Mouse (Mus musculus): ENCODE measurements around the gene Tmem102. TPM values are rescaled to one million over a fixed set of nuclear protein-coding genes. Genes with fewer than 3 reads are reported as not detected.

The Tmem102 gene
- polyA plus RNA-seq, 1 experiment from 2014 or later, result 0.65 TPM

- H3K4me1 ChIP-seq (replicated peaks; ENCODE audit: control insufficient read depth, insufficient read depth, low read length), result peaks cover 30% of the 10 kb centered on the region
- H3K4me2 ChIP-seq (ENCODE audit: low read depth, low read length, severe bottlenecking), result peak overlapping the region; percentile 92
- H3K9ac ChIP-seq (ENCODE audit: low read length), result peak overlapping the region; percentile 65
- H3K36me3 ChIP-seq (ENCODE audit: control insufficient read depth, insufficient read depth, low read length), result no peaks in the 10 kb centered on the region
- H3K27ac ChIP-seq (ENCODE audit: low read depth, low read length), result no peak overlapping the region
- DNase-seq (ENCODE audit: low spot score), result peak; percentile 70
- H3K4me3 ChIP-seq (ENCODE audit: low read depth, low read length), result peak overlapping the region; percentile 73
- no peaks in the 10 kb centered on the region; the same call in 1 of the 2 replicates for H3K27me3 ChIP-seq (ENCODE audit: control insufficient read depth, insufficient read depth, low read length)
- no peak for ATAC-seq (replicated peaks; ENCODE audit: low FRiP score)
- no peaks in the 10 kb centered on the region for H3K9me3 ChIP-seq (ENCODE audit: control insufficient read depth, low read length)
- WGBS, result 6% methylated on average over 47 of the region's 48 CpGs
Measured at GRCm38 (mm10) chr11:69834001-69834549, 28.7 kb upstream of the Tmem102 start.

- 64% methylated on average over 8 of the region's 8 CpGs for WGBS
- H3K4me3 ChIP-seq (ENCODE audit: low read depth, low read length), result peak overlapping the region; percentile 73
- H3K9me3 ChIP-seq (ENCODE audit: control insufficient read depth, low read length), result no peaks in the 10 kb centered on the region
- H3K9ac ChIP-seq (ENCODE audit: low read length), result peak overlapping the region; percentile 65
- peak overlapping the region; percentile 92; the same call in 1 of the 2 replicates for H3K4me2 ChIP-seq (ENCODE audit: low read depth, low read length, severe bottlenecking)
- H3K27ac ChIP-seq (ENCODE audit: low read depth, low read length), result no peak overlapping the region
- DNase-seq (ENCODE audit: low spot score) (no peak), ATAC-seq (replicated peaks; ENCODE audit: low FRiP score) (no peak)
- H3K4me1 ChIP-seq (replicated peaks; ENCODE audit: control insufficient read depth, insufficient read depth, low read length), result peaks cover 30% of the 10 kb centered on the region
- no peaks in the 10 kb centered on the region; the same call in 1 of the 2 replicates for H3K27me3 ChIP-seq (ENCODE audit: control insufficient read depth, insufficient read depth, low read length)
- H3K36me3 ChIP-seq (ENCODE audit: control insufficient read depth, insufficient read depth, low read length), result no peaks in the 10 kb centered on the region
Measured at GRCm38 (mm10) chr11:69833554-69833953, 28.1 kb upstream of the Tmem102 start.

GRCm38 (mm10) chr11:69828832-69829231 lies 23.4 kb upstream of the Tmem102 start:
- Histone ChIP-seq H3K9ac (ENCODE audit: low read length) (no peak overlapping the region), H3K36me3 (ENCODE audit: control insufficient read depth, insufficient read depth, low read length) (peaks cover 15% of the 10 kb centered on the region), H3K4me3 (ENCODE audit: low read depth, low read length) (no peak overlapping the region), H3K27ac (ENCODE audit: low read depth, low read length) (no peak overlapping the region), H3K4me1 (replicated peaks; ENCODE audit: control insufficient read depth, insufficient read depth, low read length) (peaks cover 7% of the 10 kb centered on the region; the same call in 1 of the 2 replicates), H3K9me3 (ENCODE audit: control insufficient read depth, low read length) (no peaks in the 10 kb centered on the region), H3K4me2 (ENCODE audit: low read depth, low read length, severe bottlenecking) (no peak overlapping the region), H3K27me3 (ENCODE audit: control insufficient read depth, insufficient read depth, low read length) (no peaks in the 10 kb centered on the region; the same call in 1 of the 2 replicates)
- 69% methylated on average over 5 of the region's 5 CpGs for WGBS
- no peak for ATAC-seq (replicated peaks; ENCODE audit: low FRiP score)
- no peak for DNase-seq (ENCODE audit: low spot score)

GRCm38 (mm10) chr11:69823456-69823855 lies 18.0 kb upstream of the Tmem102 start:
- WGBS, result 78% methylated on average over 2 of the region's 2 CpGs
- DNase-seq (ENCODE audit: low spot score) (no peak), ATAC-seq (replicated peaks; ENCODE audit: low FRiP score) (no peak)
- no peaks in the 10 kb centered on the region for H3K4me1 ChIP-seq (replicated peaks; ENCODE audit: control insufficient read depth, insufficient read depth, low read length)
- H3K9ac ChIP-seq (ENCODE audit: low read length), result no peak overlapping the region
- H3K9me3 ChIP-seq (ENCODE audit: control insufficient read depth, low read length), result no peaks in the 10 kb centered on the region
- no peak overlapping the region for H3K4me3 ChIP-seq (ENCODE audit: low read depth, low read length)
- no peak overlapping the region for H3K4me2 ChIP-seq (ENCODE audit: low read depth, low read length, severe bottlenecking)
- no peak overlapping the region for H3K27ac ChIP-seq (ENCODE audit: low read depth, low read length)
- H3K27me3 ChIP-seq (ENCODE audit: control insufficient read depth, insufficient read depth, low read length), result no peaks in the 10 kb centered on the region
- H3K36me3 ChIP-seq (ENCODE audit: control insufficient read depth, insufficient read depth, low read length), result peaks cover 15% of the 10 kb centered on the region

GRCm38 (mm10) chr11:69822080-69822479 lies 16.7 kb upstream of the Tmem102 start, which contains the start of gene Spem1:
Spem1 (minus strand) TSS chr11:69822180.
- no peak within 1 kb of the TSS for H3K27ac ChIP-seq (ENCODE audit: low read depth, low read length)
- no peak for ATAC-seq (replicated peaks; ENCODE audit: low FRiP score)

GRCm38 (mm10) chr11:69818871-69819270 lies 13.4 kb upstream of the Tmem102 start:
- no peaks in the 10 kb centered on the region for H3K4me1 ChIP-seq (replicated peaks; ENCODE audit: control insufficient read depth, insufficient read depth, low read length)
- H3K27ac ChIP-seq (ENCODE audit: low read depth, low read length), result no peak overlapping the region
- H3K9me3 ChIP-seq (ENCODE audit: control insufficient read depth, low read length), result 0 out of 2 replicates have a peak, but pooled peaks cover 2% of the 10 kb centered on the region
- no peak overlapping the region for H3K4me2 ChIP-seq (ENCODE audit: low read depth, low read length, severe bottlenecking)
- no peak overlapping the region for H3K4me3 ChIP-seq (ENCODE audit: low read depth, low read length)
- no peaks in the 10 kb centered on the region; the same call in 1 of the 2 replicates for H3K36me3 ChIP-seq (ENCODE audit: control insufficient read depth, insufficient read depth, low read length)
- DNase-seq (ENCODE audit: low spot score) (no peak), ATAC-seq (replicated peaks; ENCODE audit: low FRiP score) (no peak)
- H3K27me3 ChIP-seq (ENCODE audit: control insufficient read depth, insufficient read depth, low read length), result no peaks in the 10 kb centered on the region
- 92% methylated on average over 8 of the region's 8 CpGs for WGBS
- no peak overlapping the region for H3K9ac ChIP-seq (ENCODE audit: low read length)

More at GRCm38 (mm10) chr11:69822080-69822479, 16.7 kb upstream of the Tmem102 start, which contains the start of gene Spem1:
- Histone ChIP-seq H3K4me3 (ENCODE audit: low read depth, low read length) (no peak within 1 kb of the TSS), H3K4me2 (ENCODE audit: low read depth, low read length, severe bottlenecking) (no peak within 1 kb of the TSS), H3K9ac (ENCODE audit: low read length) (no peak within 1 kb of the TSS), H3K27me3 (ENCODE audit: control insufficient read depth, insufficient read depth, low read length) (no peaks in the 10 kb centered on the region), H3K9me3 (ENCODE audit: control insufficient read depth, low read length) (0 out of 2 replicates have a peak, but pooled peaks cover 2% of the 10 kb centered on the region), H3K36me3 (ENCODE audit: control insufficient read depth, insufficient read depth, low read length) (peaks cover 13% of the 10 kb centered on the region), H3K4me1 (replicated peaks; ENCODE audit: control insufficient read depth, insufficient read depth, low read length) (no peaks in the 10 kb centered on the region)
- 87% methylated on average over 3 of the region's 3 CpGs for WGBS
- no peak for DNase-seq (ENCODE audit: low spot score)

DNA sequence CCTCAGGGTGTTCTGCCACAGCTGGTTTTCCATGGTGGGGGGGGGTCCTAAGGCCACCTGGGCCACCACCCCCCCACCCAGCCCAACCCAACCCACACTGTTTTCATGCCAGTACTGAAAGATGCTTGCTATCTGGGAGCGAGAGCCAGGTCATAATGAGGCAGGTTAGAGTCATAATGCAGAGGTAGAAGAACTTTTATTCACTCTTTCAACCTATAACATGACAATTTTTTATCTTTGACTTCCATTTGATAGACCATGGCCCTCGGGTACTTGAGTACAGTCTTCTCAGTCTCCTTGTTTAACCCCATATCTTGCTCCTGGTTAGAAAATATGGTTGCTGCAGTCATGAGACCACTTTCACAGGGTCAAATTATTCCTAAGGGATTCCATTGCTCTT lies 12.9 kb upstream of the Tmem102 start, which contains the start of gene Spem2:
Spem2 (minus strand) TSS at position 101 of the 400 bp plus-strand sequence.
- 83% methylated on average over 2 of the region's 2 CpGs for WGBS
- no peak within 1 kb of the TSS for H3K4me2 ChIP-seq (ENCODE audit: low read depth, low read length, severe bottlenecking)
- no peak within 1 kb of the TSS for H3K9ac ChIP-seq (ENCODE audit: low read length)
- H3K9me3 ChIP-seq (ENCODE audit: control insufficient read depth, low read length), result 0 out of 2 replicates have a peak, but pooled peaks cover 2% of the 10 kb centered on the region
- DNase-seq (ENCODE audit: low spot score) (no peak), ATAC-seq (replicated peaks; ENCODE audit: low FRiP score) (no peak)
- H3K36me3 ChIP-seq (ENCODE audit: control insufficient read depth, insufficient read depth, low read length), result no peaks in the 10 kb centered on the region; the same call in 1 of the 2 replicates
- no peak within 1 kb of the TSS for H3K4me3 ChIP-seq (ENCODE audit: low read depth, low read length)
- no peaks in the 10 kb centered on the region for H3K27me3 ChIP-seq (ENCODE audit: control insufficient read depth, insufficient read depth, low read length)
- H3K27ac ChIP-seq (ENCODE audit: low read depth, low read length), result no peak within 1 kb of the TSS
- H3K4me1 ChIP-seq (replicated peaks; ENCODE audit: control insufficient read depth, insufficient read depth, low read length), result no peaks in the 10 kb centered on the region

DNA sequence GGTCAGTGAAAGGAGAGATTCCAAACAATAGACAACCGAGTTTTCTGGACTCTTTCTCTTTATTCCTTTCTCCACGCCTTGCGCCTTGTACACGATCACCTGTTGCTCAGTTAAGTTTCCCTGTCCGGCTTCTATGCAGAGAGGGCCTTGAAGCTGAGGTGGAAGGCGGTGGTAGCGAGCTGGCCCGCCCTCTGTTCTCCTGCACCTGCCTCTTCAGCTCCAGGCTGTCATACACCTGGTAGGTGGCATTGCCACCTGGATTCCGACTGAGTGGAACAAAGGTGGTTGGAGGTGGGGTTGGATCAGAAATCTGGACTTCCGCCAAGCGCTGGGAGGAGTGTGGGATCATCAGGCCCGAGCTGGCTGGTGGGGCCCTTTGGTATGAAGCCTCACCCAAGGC lies 11.1 kb upstream of the Tmem102 start:
- no peaks in the 10 kb centered on the region for H3K4me1 ChIP-seq (replicated peaks; ENCODE audit: control insufficient read depth, insufficient read depth, low read length)
- no peak overlapping the region for H3K27ac ChIP-seq (ENCODE audit: low read depth, low read length)
- no peak for DNase-seq (ENCODE audit: low spot score)
- ATAC-seq (replicated peaks; ENCODE audit: low FRiP score), result no peak
- H3K27me3 ChIP-seq (ENCODE audit: control insufficient read depth, insufficient read depth, low read length), result no peaks in the 10 kb centered on the region
- H3K9ac ChIP-seq (ENCODE audit: low read length), result no peak overlapping the region
- H3K4me3 ChIP-seq (ENCODE audit: low read depth, low read length), result no peak overlapping the region
- no peaks in the 10 kb centered on the region; the same call in 1 of the 2 replicates for H3K36me3 ChIP-seq (ENCODE audit: control insufficient read depth, insufficient read depth, low read length)
- WGBS, result 93% methylated on average over 12 of the region's 12 CpGs
- H3K9me3 ChIP-seq (ENCODE audit: control insufficient read depth, low read length), result 0 out of 2 replicates have a peak, but pooled peaks cover 2% of the 10 kb centered on the region
- H3K4me2 ChIP-seq (ENCODE audit: low read depth, low read length, severe bottlenecking), result no peak overlapping the region

DNA sequence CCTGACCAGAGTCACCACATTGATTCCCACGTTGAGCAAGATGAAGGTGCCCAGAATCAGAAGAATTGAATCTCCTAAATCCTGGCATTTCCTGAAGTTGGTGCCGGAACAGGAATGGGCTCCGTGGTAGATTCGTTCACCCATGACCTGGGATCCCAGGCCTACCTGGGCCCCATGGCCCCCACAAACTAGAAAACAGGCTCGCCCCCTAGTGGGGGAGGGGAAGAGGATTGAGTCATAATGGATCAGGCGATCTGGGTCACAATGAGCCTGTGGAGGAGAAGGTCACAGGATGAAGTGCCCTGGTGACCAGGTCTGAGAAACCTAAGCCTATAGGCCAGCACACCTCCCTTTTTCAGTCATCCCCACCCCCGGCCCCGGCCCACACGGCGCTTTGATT lies 9.7 kb upstream of the Tmem102 start, which contains the start of gene Gm39566:
Gm39566 (minus strand) TSS at position 144 of the 400 bp plus-strand sequence.
- DNase-seq (ENCODE audit: low spot score) (no peak), ATAC-seq (replicated peaks; ENCODE audit: low FRiP score) (no peak)
- Histone ChIP-seq H3K9me3 (ENCODE audit: control insufficient read depth, low read length) (0 out of 2 replicates have a peak, but pooled peaks cover 2% of the 10 kb centered on the region), H3K27me3 (ENCODE audit: control insufficient read depth, insufficient read depth, low read length) (no peaks in the 10 kb centered on the region), H3K4me2 (ENCODE audit: low read depth, low read length, severe bottlenecking) (no peak within 1 kb of the TSS), H3K27ac (ENCODE audit: low read depth, low read length) (no peak within 1 kb of the TSS), H3K4me1 (replicated peaks; ENCODE audit: control insufficient read depth, insufficient read depth, low read length) (no peaks in the 10 kb centered on the region), H3K9ac (ENCODE audit: low read length) (no peak within 1 kb of the TSS), H3K36me3 (ENCODE audit: control insufficient read depth, insufficient read depth, low read length) (no peaks in the 10 kb centered on the region; the same call in 1 of the 2 replicates), H3K4me3 (ENCODE audit: low read depth, low read length) (no peak within 1 kb of the TSS)
- WGBS, result 70% methylated on average over 10 of the region's 10 CpGs

All from forebrain, embryonic 11.5 days (tissue).